Mouse (Mus musculus) olfactory bulb, adult 2 months (tissue): ENCODE measurements around the gene Rbm4b.

Source experiments
- CTCF ChIP-seq: fragments of 200-500 bp; IDR thresholded peaks from 2 replicates; pipeline ENCODE4 v1.5.1; 2012; ENCODE audit warnings: low read depth, mild to moderate bottlenecking, low read length, moderate library complexity; ENCODE audit not compliant: insufficient read depth
- POLR2A ChIP-seq: fragments of 200-500 bp; IDR thresholded peaks from 2 replicates; pipeline ENCODE4 v1.6.1; 2012; ENCODE audit warnings: mild to moderate bottlenecking, low read depth, low read length, moderate library complexity; ENCODE audit not compliant: insufficient read depth

DNA sequence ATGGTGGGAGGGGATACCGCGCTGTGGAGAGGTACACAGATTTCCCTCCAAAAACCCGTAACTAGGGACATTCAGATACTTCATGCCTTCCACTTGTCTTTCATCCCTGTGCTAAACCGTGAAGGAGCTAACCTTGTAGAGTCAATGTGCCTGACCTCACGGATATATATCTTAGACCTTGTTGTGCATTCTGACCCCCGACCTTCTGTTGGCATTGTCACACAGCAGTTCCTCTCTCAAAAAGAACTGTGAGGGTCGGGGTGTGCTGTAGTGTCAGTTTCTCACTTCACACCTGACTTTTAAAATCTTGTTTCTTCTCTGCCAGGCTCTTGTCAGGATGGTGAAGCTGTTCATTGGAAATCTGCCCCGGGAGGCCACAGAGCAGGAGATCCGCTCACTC lies 624 bp downstream of the Rbm4b start:
- TF ChIP-seq POLR2A (no peak), CTCF (no peak)
